Mouse (Mus musculus) embryonic facial prominence, embryonic 11.5 days (tissue): ENCODE data around the gene Flywch1. TPM values are rescaled to one million over a fixed set of nuclear protein-coding genes. Genes with fewer than 3 reads are reported as not detected.
A peak's percentile ranks its signal among the peaks of the same experiment; 100 is the strongest.

ENCODE experiments used
- ATAC-seq: fragments of 200-750 bp; cut with Nextera tagmentation; replicated peaks from 2 replicates; pipeline ENCODE4 v1.8.0; 2017; ENCODE audit warnings: low read depth; ENCODE audit not compliant: insufficient number of reproducible peaks, low FRiP score, low TSS enrichment
- DNase-seq: peaks from one replicate; pipeline ENCODE4 v3.0.0-alpha.2; 2015; ENCODE audit warnings: low spot score
- H3K27ac ChIP-seq: fragments of 300-500 bp; sonication (generic); replicated peaks from 2 replicates; pipeline ENCODE4 v1.5.1; 2014; ENCODE audit warnings: mild to moderate bottlenecking, low read depth, low read length, control low read depth
- H3K27me3 ChIP-seq: fragments of 300-500 bp; sonication (generic); 2 replicates; pipeline ENCODE4 v1.6.1; 2014; ENCODE audit warnings: mild to moderate bottlenecking, low read length, moderate library complexity, mixed read lengths; ENCODE audit not compliant: control insufficient read depth, insufficient read depth
- H3K36me3 ChIP-seq: fragments of 300-500 bp; sonication (generic); replicated peaks from 2 replicates; pipeline ENCODE4 v1.6.1; 2014; ENCODE audit warnings: low read depth, mild to moderate bottlenecking, low read length, moderate library complexity, mixed read lengths; ENCODE audit not compliant: control insufficient read depth, insufficient read depth
- H3K4me1 ChIP-seq: fragments of 300-500 bp; sonication (generic); 2 replicates; pipeline ENCODE4 v1.6.1; 2014; ENCODE audit warnings: low read length, mixed read lengths; ENCODE audit not compliant: control insufficient read depth, insufficient read depth
- H3K4me2 ChIP-seq: fragments of 300-500 bp; sonication (generic); 2 replicates; pipeline ENCODE4 v1.6.1; 2014; ENCODE audit warnings: low read depth, mild to moderate bottlenecking, control low read depth, low read length, moderate library complexity
- H3K4me3 ChIP-seq: fragments of 300-500 bp; sonication (generic); 2 replicates; pipeline ENCODE4 v1.5.1; 2014; ENCODE audit warnings: low read depth, low read length, control low read depth
- H3K9ac ChIP-seq: fragments of 300-500 bp; sonication (generic); replicated peaks from 2 replicates; pipeline ENCODE4 v1.6.1; 2014; ENCODE audit warnings: mild to moderate bottlenecking, control low read depth, low read length
- H3K9me3 ChIP-seq: fragments of 300-500 bp; sonication (generic); replicated peaks from 2 replicates; pipeline ENCODE4 v1.6.1; 2016; ENCODE audit warnings: mild to moderate bottlenecking, low read length, inconsistent platforms, mixed read lengths; ENCODE audit not compliant: control insufficient read depth
- WGBS: fragments of 180-500 bp; shearing (Covaris S2); extraction: QIAGEN DNeasy Blood & Tissue Kit; methylation state at CpG from one replicate; pipeline ENCODE4 v1.1.7; 2014; 5-methylcytosine and 5-hydroxymethylcytosine counted together
- polyA plus RNA-seq: library from polyadenylated mRNA; unstranded; fragments of >200 nt; fragmentation: Nextera tagmentation; extraction: Ambion mirVana; gene quantifications from 2 replicates; pipeline ENCODE4 v1.2.1, GENCODE M21; 2014

Gene Flywch1
- polyA plus RNA-seq, 1 experiment from 2014 or later = 88.3 TPM

DNA sequence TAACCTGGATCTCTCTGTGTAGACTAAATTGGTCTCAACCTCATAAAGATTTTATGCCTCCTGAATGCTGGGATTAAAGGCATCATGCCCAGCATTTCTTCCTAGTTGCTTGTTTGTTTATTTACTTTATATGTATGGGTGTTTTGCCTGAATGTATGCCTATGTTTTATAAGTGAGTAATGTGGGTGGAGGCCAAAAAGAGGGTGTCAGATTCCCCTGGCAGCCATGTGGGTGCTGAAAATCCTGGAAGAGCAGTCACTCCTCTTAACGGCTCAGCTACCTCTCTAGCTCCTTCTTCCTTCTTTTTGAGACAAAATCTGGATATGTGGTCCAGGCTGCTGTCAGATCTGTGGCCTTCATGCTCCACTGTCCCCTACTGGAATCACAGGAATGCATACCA lies 41.0 kb downstream of the Flywch1 start:
- Histone ChIP-seq H3K9ac (no peak overlapping the region), H3K4me2 (no peak overlapping the region), H3K9me3 (no peaks in the 10 kb centered on the region), H3K4me1 (no peaks in the 10 kb centered on the region), H3K27ac (no peak overlapping the region), H3K36me3 (no peaks in the 10 kb centered on the region), H3K4me3 (no peak overlapping the region), H3K27me3 (no peaks in the 10 kb centered on the region; the same call in 1 of the 2 replicates)
- DNase-seq (no peak), ATAC-seq (no peak)
- WGBS = 55% methylated on average over 1 of the region's 1 CpGs

DNA sequence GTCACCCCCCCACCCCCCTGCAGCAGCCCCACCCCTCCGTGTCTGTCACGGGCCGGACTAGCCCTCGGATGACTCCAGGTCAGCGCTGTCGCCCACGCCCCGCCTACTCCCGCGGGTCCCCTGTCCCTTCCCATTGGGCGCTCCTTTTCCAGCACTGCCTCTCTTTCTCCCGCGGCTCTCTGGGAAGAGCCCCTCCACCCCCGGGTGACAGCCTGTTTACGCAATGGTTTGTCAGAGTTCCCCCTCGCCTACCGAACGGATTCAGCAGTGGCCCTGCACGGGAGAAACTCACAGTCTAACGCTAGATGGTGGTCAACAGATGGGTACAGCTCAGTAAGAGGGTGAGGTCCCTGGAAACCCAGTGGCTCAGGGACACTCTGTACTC lies 44.7 kb downstream of the Flywch1 start:
- under 1% methylated on average over 20 of the region's 20 CpGs for WGBS
- peak overlapping the region; percentile 70 for H3K27ac ChIP-seq

DNA sequence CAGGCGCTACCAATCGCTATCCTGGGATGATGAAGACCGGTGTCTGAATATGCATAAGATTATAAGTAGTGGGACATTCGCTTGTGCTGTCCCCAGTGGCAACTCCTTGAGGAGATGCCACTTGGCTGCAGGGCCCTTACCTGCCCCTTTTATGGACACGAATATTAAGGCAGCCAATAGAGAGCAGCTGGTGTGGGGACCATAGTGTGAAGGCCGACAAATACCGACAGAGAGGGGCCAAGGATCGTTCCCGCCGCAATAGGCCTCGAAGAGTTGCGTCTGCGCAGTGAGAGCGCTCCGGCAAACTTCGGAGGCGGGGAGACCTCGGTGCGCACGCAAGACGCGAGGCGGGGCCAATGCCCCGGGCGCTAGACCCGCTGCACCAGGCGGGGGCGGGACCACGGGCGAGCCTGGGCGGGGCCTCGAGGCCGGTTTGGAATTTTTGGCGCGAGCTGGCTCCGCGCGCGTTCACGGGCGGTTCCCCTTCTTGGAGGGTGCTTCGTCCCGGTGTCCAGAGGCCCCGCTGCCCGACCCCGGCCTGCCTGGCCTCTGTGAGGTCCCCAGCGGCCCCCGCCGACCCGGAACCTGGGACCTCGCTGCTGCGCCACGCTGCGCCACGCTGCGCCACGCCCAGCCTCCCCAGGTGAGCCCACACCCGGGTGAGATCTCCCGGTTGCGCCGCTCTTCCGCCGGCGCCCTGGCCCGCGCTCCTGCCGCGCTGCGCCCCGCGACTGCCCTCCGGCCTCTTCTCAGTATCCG lies 45.2 kb downstream of the Flywch1 start, which contains the start of gene Pkmyt1:
Gene Pkmyt1, plus strand, starts transcription at position 338 of the 759 bp plus-strand sequence.
- H3K9me3 ChIP-seq = no peaks in the 10 kb centered on the region
- H3K27me3 ChIP-seq = no peaks in the 10 kb centered on the region
- DNase-seq (peak; percentile 98), ATAC-seq (peak; percentile 89)
- peak within 1 kb of the TSS; percentile 70 for H3K27ac ChIP-seq
- 2% methylated on average over 56 of the region's 73 CpGs for WGBS
- H3K36me3 ChIP-seq = no peaks in the 10 kb centered on the region
- peak within 1 kb of the TSS; percentile 79 for H3K9ac ChIP-seq
- peak within 1 kb of the TSS; percentile 83 for H3K4me2 ChIP-seq
- H3K4me1 ChIP-seq = no peaks in the 10 kb centered on the region
- peak within 1 kb of the TSS; percentile 88 for H3K4me3 ChIP-seq

More for the DNA sequence above, 44.7 kb downstream of the Flywch1 start:
- Histone ChIP-seq H3K4me1 (no peaks in the 10 kb centered on the region), H3K4me3 (peak overlapping the region; percentile 88), H3K9ac (peak overlapping the region; percentile 79), H3K9me3 (no peaks in the 10 kb centered on the region), H3K36me3 (no peaks in the 10 kb centered on the region), H3K27me3 (no peaks in the 10 kb centered on the region), H3K4me2 (peak overlapping the region; percentile 83)
- peak; percentile 80 for DNase-seq
- peak; percentile 82 for ATAC-seq

DNA sequence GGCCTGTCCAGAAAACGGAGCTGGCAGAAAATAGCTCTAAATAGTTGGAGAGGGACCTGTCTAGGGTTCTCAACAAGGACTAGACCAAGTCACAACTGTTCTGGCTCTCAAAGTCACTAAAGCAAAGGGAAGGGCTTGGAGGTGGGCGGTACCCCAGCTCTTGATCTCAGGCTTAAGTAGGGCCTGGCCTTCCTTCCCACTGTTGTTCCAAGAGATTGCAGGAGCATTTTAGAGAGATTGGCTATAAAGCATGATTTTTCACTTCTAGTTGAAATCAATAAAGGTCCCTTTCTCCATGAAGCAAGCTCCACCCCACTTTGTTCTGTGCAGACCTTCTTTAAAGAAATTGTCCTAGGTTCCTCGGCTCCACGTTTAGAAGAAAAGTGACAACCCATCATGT lies 45.9 kb downstream of the Flywch1 start:
- ATAC-seq (no peak), DNase-seq (no peak)
- H3K36me3 ChIP-seq = no peaks in the 10 kb centered on the region
- no peaks in the 10 kb centered on the region for H3K4me1 ChIP-seq
- WGBS = 61% methylated on average over 4 of the region's 4 CpGs
- no peak overlapping the region for H3K27ac ChIP-seq
- H3K4me2 ChIP-seq = peak overlapping the region; percentile 83
- no peaks in the 10 kb centered on the region for H3K27me3 ChIP-seq
- H3K9me3 ChIP-seq = no peaks in the 10 kb centered on the region
- peak overlapping the region; percentile 46 for H3K9ac ChIP-seq
- H3K4me3 ChIP-seq = peak overlapping the region; percentile 88; the same call in 1 of the 2 replicates

DNA sequence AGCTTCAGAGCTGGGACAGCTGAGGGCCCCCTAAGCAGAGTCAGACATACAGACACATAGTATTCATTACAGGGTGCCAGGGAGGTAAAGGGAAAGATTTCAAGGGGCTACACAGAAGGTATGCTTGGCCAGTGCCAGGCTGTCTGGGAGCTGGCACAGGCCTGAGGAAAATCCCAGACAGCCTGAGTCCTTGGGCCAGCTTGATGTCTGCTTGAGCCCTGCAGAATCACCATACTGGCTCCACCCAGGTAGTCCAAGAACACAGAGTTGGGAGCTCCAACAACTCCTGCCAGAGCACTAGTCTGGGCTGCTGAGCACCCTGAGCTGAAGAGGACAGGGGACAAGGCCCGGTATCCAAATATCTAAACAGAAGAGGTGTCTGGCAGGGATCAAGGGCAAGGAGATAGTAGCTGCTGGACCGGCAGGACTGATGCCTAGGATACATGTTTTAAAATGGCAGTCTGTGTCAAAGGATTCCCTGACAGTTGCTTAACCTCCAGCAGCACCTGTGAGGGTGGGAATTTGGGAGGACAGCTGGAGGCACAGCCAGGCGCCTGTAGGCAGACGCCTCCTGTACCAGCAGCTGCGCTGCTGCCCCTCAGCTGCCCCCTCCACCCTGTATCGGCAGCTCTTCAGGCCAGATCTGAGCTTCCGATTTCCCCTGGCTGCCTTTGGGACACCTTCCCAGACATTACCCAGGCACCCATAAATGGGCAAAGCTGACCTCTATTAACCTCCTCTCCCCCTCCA lies 48.9 kb downstream of the Flywch1 start, which contains the start of gene 1520401A03Rik:
Gene 1520401A03Rik, minus strand, starts transcription at position 408 of the 750 bp plus-strand sequence.
- Histone ChIP-seq H3K4me3 (no peak within 1 kb of the TSS), H3K4me1 (no peaks in the 10 kb centered on the region), H3K27ac (no peak within 1 kb of the TSS), H3K27me3 (no peaks in the 10 kb centered on the region), H3K36me3 (no peaks in the 10 kb centered on the region), H3K9ac (no peak within 1 kb of the TSS), H3K9me3 (no peaks in the 10 kb centered on the region), H3K4me2 (no peak within 1 kb of the TSS)
- WGBS = 69% methylated on average over 7 of the region's 7 CpGs
- no peak for ATAC-seq
- no peak for DNase-seq

DNA sequence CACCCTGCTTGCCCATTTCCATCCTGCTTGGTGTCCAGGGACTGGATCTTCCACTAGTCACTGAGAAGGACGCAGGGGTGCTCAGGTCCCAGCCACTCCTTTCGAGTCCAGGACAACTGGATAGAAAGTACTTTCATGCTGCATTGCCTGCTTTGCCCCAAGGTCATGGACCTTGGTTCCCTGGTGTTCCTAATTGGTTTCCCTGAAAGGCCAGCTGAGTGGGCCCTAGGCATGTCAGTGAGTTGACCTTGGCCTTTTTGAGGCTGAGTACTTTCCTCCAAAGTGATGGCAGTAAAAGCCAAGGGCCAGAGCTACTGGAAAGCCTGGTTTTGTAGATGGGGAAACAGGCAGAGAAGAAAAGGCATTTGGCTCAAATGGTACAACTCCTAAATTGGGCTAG lies 49.5 kb downstream of the Flywch1 start:
- Histone ChIP-seq H3K4me1 (no peaks in the 10 kb centered on the region), H3K9me3 (no peaks in the 10 kb centered on the region), H3K4me3 (no peak overlapping the region), H3K27me3 (no peaks in the 10 kb centered on the region), H3K36me3 (no peaks in the 10 kb centered on the region), H3K27ac (no peak overlapping the region), H3K9ac (no peak overlapping the region), H3K4me2 (no peak overlapping the region)
- DNase-seq = no peak
- no peak for ATAC-seq
- 67% methylated on average over 2 of the region's 2 CpGs for whole genome bisulfite sequencing

GRCm38 (mm10) chr17:23719455-23719854 lies 51.9 kb downstream of the Flywch1 start:
- 0% methylated on average over 1 of the region's 1 CpGs for WGBS
- H3K4me3 ChIP-seq = no peak overlapping the region
- no peaks in the 10 kb centered on the region for H3K36me3 ChIP-seq
- no peak for DNase-seq
- no peak for ATAC-seq
- H3K4me1 ChIP-seq = no peaks in the 10 kb centered on the region
- H3K4me2 ChIP-seq = no peak overlapping the region
- H3K27ac ChIP-seq = no peak overlapping the region
- H3K27me3 ChIP-seq = no peaks in the 10 kb centered on the region
- no peaks in the 10 kb centered on the region for H3K9me3 ChIP-seq
- no peak overlapping the region for H3K9ac ChIP-seq

GRCm38 (mm10) chr17:23717003-23717402 lies 54.4 kb downstream of the Flywch1 start:
- no peak for DNase-seq
- no peak for ATAC-seq
- no peaks in the 10 kb centered on the region for H3K4me1 ChIP-seq
- H3K9ac ChIP-seq = no peak overlapping the region
- H3K36me3 ChIP-seq = no peaks in the 10 kb centered on the region
- no peaks in the 10 kb centered on the region for H3K27me3 ChIP-seq
- no peak overlapping the region for H3K4me3 ChIP-seq
- no peaks in the 10 kb centered on the region for H3K9me3 ChIP-seq
- 60% methylated on average over 2 of the region's 2 CpGs for WGBS
- no peak overlapping the region for H3K27ac ChIP-seq
- H3K4me2 ChIP-seq = no peak overlapping the region
